Mouse (Mus musculus): ENCODE data around the gene Edf1. TPM values are rescaled to one million over a fixed set of nuclear protein-coding genes. Genes with fewer than 3 reads are reported as not detected.

Edf1 gene
- polyA plus RNA-seq, 1 experiment from 2014 or later: 289 TPM

Other genes with a start within 250 kb of the Edf1 start
- gene Grin1, start 238.7 kb upstream of the Edf1 start, polyA plus RNA-seq (2015; fragmentation: Nextera tagmentation; extraction: Ambion mirVana): 0.25 and 0.28 TPM in 2 replicates
- gene Man1b1, start 225.5 kb upstream of the Edf1 start, polyA plus RNA-seq (2015; fragmentation: Nextera tagmentation; extraction: Ambion mirVana): 30.2 and 31.1 TPM in 2 replicates
- gene Dpp7, start 201.5 kb upstream of the Edf1 start, polyA plus RNA-seq (2015; fragmentation: Nextera tagmentation; extraction: Ambion mirVana): 9.5 and 12.5 TPM in 2 replicates
- gene Uap1l1, start 192.2 kb upstream of the Edf1 start, polyA plus RNA-seq (2015; fragmentation: Nextera tagmentation; extraction: Ambion mirVana): 13.9 and 16.0 TPM in 2 replicates
- gene Sapcd2, start 185.5 kb upstream of the Edf1 start, polyA plus RNA-seq (2015; fragmentation: Nextera tagmentation; extraction: Ambion mirVana): 15.4 and 25.5 TPM in 2 replicates
- 1.8 and 4.6 TPM in 2 replicates for gene Entpd2, start 162.0 kb upstream of the Edf1 start, polyA plus RNA-seq (2015; fragmentation: Nextera tagmentation; extraction: Ambion mirVana)
- gene Npdc1, start 158.5 kb upstream of the Edf1 start, polyA plus RNA-seq (2015; fragmentation: Nextera tagmentation; extraction: Ambion mirVana): 28.8 and 41.6 TPM in 2 replicates
- gene Fut7, start 134.6 kb upstream of the Edf1 start, polyA plus RNA-seq (2015; fragmentation: Nextera tagmentation; extraction: Ambion mirVana): 0.08 and 0.15 TPM in 2 replicates
- gene Abca2, start 129.1 kb upstream of the Edf1 start, polyA plus RNA-seq (2015; fragmentation: Nextera tagmentation; extraction: Ambion mirVana): 3.5 and 5.6 TPM in 2 replicates
- gene Clic3, start 101.0 kb upstream of the Edf1 start, polyA plus RNA-seq (2015; fragmentation: Nextera tagmentation; extraction: Ambion mirVana): 6.1 and 9.6 TPM in 2 replicates
- gene Paxx, start 96.8 kb upstream of the Edf1 start, polyA plus RNA-seq (2015; fragmentation: Nextera tagmentation; extraction: Ambion mirVana): 31.1 and 38.0 TPM in 2 replicates
- gene Ptgds, start 87.8 kb upstream of the Edf1 start, polyA plus RNA-seq (2015; fragmentation: Nextera tagmentation; extraction: Ambion mirVana): 107 and 134 TPM in 2 replicates
- gene Lcn12, start 63.9 kb upstream of the Edf1 start, polyA plus RNA-seq (2015; fragmentation: Nextera tagmentation; extraction: Ambion mirVana): not detected in 2 replicates
- gene Fbxw5, start 57.1 kb upstream of the Edf1 start, polyA plus RNA-seq (2015; fragmentation: Nextera tagmentation; extraction: Ambion mirVana): 72.6 and 94.1 TPM in 2 replicates
- 3.5 and 5.0 TPM in 2 replicates for gene C8g, start 56.1 kb upstream of the Edf1 start, polyA plus RNA-seq (2015; fragmentation: Nextera tagmentation; extraction: Ambion mirVana)
- gene Traf2, start 10.9 kb upstream of the Edf1 start, polyA plus RNA-seq (2015; fragmentation: Nextera tagmentation; extraction: Ambion mirVana): 18.4 and 25.2 TPM in 2 replicates
- gene Mamdc4, start 17.0 kb downstream of the Edf1 start, polyA plus RNA-seq (2015; fragmentation: Nextera tagmentation; extraction: Ambion mirVana): 3.4 and 9.8 TPM in 2 replicates
- gene Phpt1, start 17.4 kb downstream of the Edf1 start, polyA plus RNA-seq (2015; fragmentation: Nextera tagmentation; extraction: Ambion mirVana): 171 and 175 TPM in 2 replicates
- gene Ajm1, start 23.9 kb downstream of the Edf1 start, polyA plus RNA-seq (2015; fragmentation: Nextera tagmentation; extraction: Ambion mirVana): 0.22 and 0.30 TPM in 2 replicates
- 41.0 and 50.2 TPM in 2 replicates for gene Rabl6, start 50.7 kb downstream of the Edf1 start, polyA plus RNA-seq (2015; fragmentation: Nextera tagmentation; extraction: Ambion mirVana)
- 0.09 and 0.13 TPM in 2 replicates for gene Ccdc183, start 59.8 kb downstream of the Edf1 start, polyA plus RNA-seq (2015; fragmentation: Nextera tagmentation; extraction: Ambion mirVana)
- gene Tmem141, start 64.2 kb downstream of the Edf1 start, polyA plus RNA-seq (2015; fragmentation: Nextera tagmentation; extraction: Ambion mirVana): 19.0 and 21.9 TPM in 2 replicates
- gene Fcna, start 70.2 kb downstream of the Edf1 start, polyA plus RNA-seq (2015; fragmentation: Nextera tagmentation; extraction: Ambion mirVana): 3.3 and 4.8 TPM in 2 replicates
- gene Lcn8, start 95.3 kb downstream of the Edf1 start, polyA plus RNA-seq (2015; fragmentation: Nextera tagmentation; extraction: Ambion mirVana): not detected in 2 replicates
- gene Lcn5, start 100.1 kb downstream of the Edf1 start, polyA plus RNA-seq (2015; fragmentation: Nextera tagmentation; extraction: Ambion mirVana): not detected in 2 replicates
- gene Lcn6, start 118.9 kb downstream of the Edf1 start, polyA plus RNA-seq (2015; fragmentation: Nextera tagmentation; extraction: Ambion mirVana): not detected in 2 replicates
- not detected in 2 replicates for gene Lcn10, start 124.9 kb downstream of the Edf1 start, polyA plus RNA-seq (2015; fragmentation: Nextera tagmentation; extraction: Ambion mirVana)
- gene Obp2a, start 142.2 kb downstream of the Edf1 start, polyA plus RNA-seq (2015; fragmentation: Nextera tagmentation; extraction: Ambion mirVana): not detected in 2 replicates
- gene Bmyc, start 148.9 kb downstream of the Edf1 start, polyA plus RNA-seq (2015; fragmentation: Nextera tagmentation; extraction: Ambion mirVana): 44.7 and 47.4 TPM in 2 replicates
- gene Obp2b, start 179.2 kb downstream of the Edf1 start, polyA plus RNA-seq (2015; fragmentation: Nextera tagmentation; extraction: Ambion mirVana): not detected in 2 replicates
- not detected in 2 replicates for gene Lcn3, start 207.7 kb downstream of the Edf1 start, polyA plus RNA-seq (2015; fragmentation: Nextera tagmentation; extraction: Ambion mirVana)
- gene Lcn11, start 219.2 kb downstream of the Edf1 start, polyA plus RNA-seq (2015; fragmentation: Nextera tagmentation; extraction: Ambion mirVana): not detected in 2 replicates
- not detected in 2 replicates for gene Gm13539, start 224.4 kb downstream of the Edf1 start, polyA plus RNA-seq (2015; fragmentation: Nextera tagmentation; extraction: Ambion mirVana)

Data from heart, embryonic 15.5 days (tissue).